Mouse (Mus musculus): ENCODE results near the gene Ndufb7. TPM values are rescaled to one million over a fixed set of nuclear protein-coding genes. Genes with fewer than 3 reads are reported as not detected.
"Not testable (repeated sequence)": the region's sequence is repeated elsewhere in the genome, so short reads cannot be mapped to it uniquely, and the experiment has no call there.

Gene Ndufb7
- polyA plus RNA-seq, 1 experiment from 2014 or later, result 612 TPM

DNA sequence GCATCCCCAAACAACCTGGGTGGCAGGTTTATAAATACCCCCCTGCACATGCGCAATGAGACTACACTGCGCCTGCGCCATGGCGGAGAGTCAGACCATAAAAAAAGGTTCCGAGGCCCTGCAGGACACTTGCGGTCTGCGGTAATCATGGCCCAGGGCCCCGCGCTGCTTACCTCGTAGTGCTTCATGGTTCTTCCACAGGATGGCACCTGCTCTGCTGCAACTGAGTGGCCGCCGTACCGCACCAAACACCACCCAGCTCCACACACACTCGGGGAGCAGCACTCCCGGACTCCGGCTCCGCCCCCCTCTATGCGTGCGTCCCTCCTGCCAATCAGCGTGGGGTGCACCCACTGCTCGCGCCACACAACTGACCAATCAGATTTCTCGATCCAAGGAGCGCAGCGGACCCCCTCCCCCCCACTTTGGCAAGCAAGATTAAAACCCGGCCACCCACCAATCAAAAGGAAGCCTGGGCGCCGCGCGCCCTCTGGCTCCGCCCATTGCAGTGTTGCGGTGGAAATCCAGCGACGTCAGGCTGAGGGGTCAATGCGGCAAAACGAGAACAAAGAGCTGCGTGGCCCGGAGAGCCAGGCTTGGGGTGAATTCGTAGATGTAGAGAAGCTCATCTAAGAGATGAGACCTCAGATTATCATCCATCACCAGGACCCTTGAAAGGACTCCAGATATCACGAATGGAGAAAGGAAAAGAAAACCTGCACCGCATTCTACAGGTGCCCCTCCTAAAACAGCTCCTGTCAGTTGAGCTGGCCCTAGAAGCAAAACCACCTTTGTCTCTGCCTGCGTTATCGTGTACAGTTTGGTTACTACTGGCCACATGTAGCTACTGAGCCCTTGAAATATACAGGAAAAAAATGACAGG is 27.9 kb downstream of the Ndufb7 start:
- Histone ChIP-seq H3K4me3 (ENCODE audit: low read length) (peak overlapping the region; percentile 66), H3K36me3 (ENCODE audit: control insufficient read depth, insufficient read depth) (no peaks in the 10 kb centered on the region; the same call in 1 of the 2 replicates), H3K9ac (ENCODE audit: low read length) (peak overlapping the region; percentile 86), H3K27me3 (ENCODE audit: control insufficient read depth, insufficient read depth, low read length) (no peaks in the 10 kb centered on the region), H3K9me3 (replicated peaks; ENCODE audit: control insufficient read depth, low read length) (no peaks in the 10 kb centered on the region), H3K4me1 (ENCODE audit: control insufficient read depth, insufficient read depth, low read length) (peaks cover 27% of the 10 kb centered on the region), H3K27ac (ENCODE audit: low read length) (peak overlapping the region; percentile 90), H3K4me2 (ENCODE audit: low read depth, low read length) (peak overlapping the region; percentile 95)
- ATAC-seq (replicated peaks; ENCODE audit: extremely low read depth, insufficient read depth, low FRiP score), result peak; percentile 99
- WGBS, result under 1% methylated on average over 43 of the region's 43 CpGs

DNA sequence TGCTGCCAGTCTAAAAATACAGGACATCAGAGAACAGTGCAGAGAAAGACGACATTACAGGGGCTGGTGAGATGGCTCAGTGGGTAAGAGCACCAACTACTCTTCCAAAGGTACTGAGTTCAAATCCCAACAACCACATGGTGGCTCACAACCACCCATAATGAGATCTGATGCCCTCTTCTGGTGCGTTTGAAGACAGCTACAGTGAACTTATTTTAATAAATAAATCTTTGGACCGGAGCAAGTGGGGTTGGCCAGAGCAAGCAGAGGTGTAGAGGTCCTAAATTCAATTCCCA is 28.5 kb downstream of the Ndufb7 start:
- Histone ChIP-seq H3K4me2 (ENCODE audit: low read depth, low read length) (peak overlapping the region; percentile 84), H3K4me3 (ENCODE audit: low read length) (peak overlapping the region; percentile 66), H3K9ac (ENCODE audit: low read length) (peak overlapping the region; percentile 77), H3K27ac (ENCODE audit: low read length) (peak overlapping the region; percentile 90), H3K4me1 (ENCODE audit: control insufficient read depth, insufficient read depth, low read length) (peaks cover 22% of the 10 kb centered on the region)
- 45% methylated on average over 3 of the region's 3 CpGs for WGBS
- H3K27me3 ChIP-seq (ENCODE audit: control insufficient read depth, insufficient read depth, low read length); H3K9me3 ChIP-seq (replicated peaks; ENCODE audit: control insufficient read depth, low read length); H3K36me3 ChIP-seq (ENCODE audit: control insufficient read depth, insufficient read depth); ATAC-seq (replicated peaks; ENCODE audit: extremely low read depth, insufficient read depth, low FRiP score): not testable (repeated sequence)

- Histone ChIP-seq H3K36me3 (ENCODE audit: control insufficient read depth, insufficient read depth) (no peaks in the 10 kb centered on the region; the same call in 1 of the 2 replicates), H3K4me3 (ENCODE audit: low read length) (no peak overlapping the region)
- 29% methylated on average over 3 of the region's 3 CpGs for WGBS
Measured at GRCm38 (mm10) chr8:83596369-83596768, 29.9 kb downstream of the Ndufb7 start.

GRCm38 (mm10) chr8:83598146-83598545 is 31.7 kb downstream of the Ndufb7 start:
- Histone ChIP-seq H3K27ac (ENCODE audit: low read length) (no peak overlapping the region), H3K36me3 (ENCODE audit: control insufficient read depth, insufficient read depth) (no peaks in the 10 kb centered on the region), H3K9me3 (replicated peaks; ENCODE audit: control insufficient read depth, low read length) (no peaks in the 10 kb centered on the region), H3K4me1 (ENCODE audit: control insufficient read depth, insufficient read depth, low read length) (peaks cover 17% of the 10 kb centered on the region), H3K9ac (ENCODE audit: low read length) (no peak overlapping the region), H3K4me2 (ENCODE audit: low read depth, low read length) (no peak overlapping the region), H3K4me3 (ENCODE audit: low read length) (no peak overlapping the region), H3K27me3 (ENCODE audit: control insufficient read depth, insufficient read depth, low read length) (no peaks in the 10 kb centered on the region)
- 16% methylated on average over 1 of the region's 1 CpGs for WGBS
- no peak for ATAC-seq (replicated peaks; ENCODE audit: extremely low read depth, insufficient read depth, low FRiP score)

More at GRCm38 (mm10) chr8:83596369-83596768, 29.9 kb downstream of the Ndufb7 start:
- no peak for ATAC-seq (replicated peaks; ENCODE audit: extremely low read depth, insufficient read depth, low FRiP score)
- Histone ChIP-seq H3K9ac (ENCODE audit: low read length) (no peak overlapping the region), H3K27me3 (ENCODE audit: control insufficient read depth, insufficient read depth, low read length) (no peaks in the 10 kb centered on the region), H3K4me1 (ENCODE audit: control insufficient read depth, insufficient read depth, low read length) (peaks cover 22% of the 10 kb centered on the region), H3K9me3 (replicated peaks; ENCODE audit: control insufficient read depth, low read length) (no peaks in the 10 kb centered on the region), H3K4me2 (ENCODE audit: low read depth, low read length) (no peak overlapping the region), H3K27ac (ENCODE audit: low read length) (no peak overlapping the region)

GRCm38 (mm10) chr8:83599814-83600213 is 33.3 kb downstream of the Ndufb7 start:
- Histone ChIP-seq H3K27me3 (ENCODE audit: control insufficient read depth, insufficient read depth, low read length) (no peaks in the 10 kb centered on the region), H3K36me3 (ENCODE audit: control insufficient read depth, insufficient read depth) (no peaks in the 10 kb centered on the region), H3K4me1 (ENCODE audit: control insufficient read depth, insufficient read depth, low read length) (peaks cover 13% of the 10 kb centered on the region; the same call in 1 of the 2 replicates), H3K4me3 (ENCODE audit: low read length) (no peak overlapping the region), H3K9ac (ENCODE audit: low read length) (no peak overlapping the region), H3K27ac (ENCODE audit: low read length) (no peak overlapping the region), H3K4me2 (ENCODE audit: low read depth, low read length) (no peak overlapping the region), H3K9me3 (replicated peaks; ENCODE audit: control insufficient read depth, low read length) (no peaks in the 10 kb centered on the region)
- no peak for ATAC-seq (replicated peaks; ENCODE audit: extremely low read depth, insufficient read depth, low FRiP score)

DNA sequence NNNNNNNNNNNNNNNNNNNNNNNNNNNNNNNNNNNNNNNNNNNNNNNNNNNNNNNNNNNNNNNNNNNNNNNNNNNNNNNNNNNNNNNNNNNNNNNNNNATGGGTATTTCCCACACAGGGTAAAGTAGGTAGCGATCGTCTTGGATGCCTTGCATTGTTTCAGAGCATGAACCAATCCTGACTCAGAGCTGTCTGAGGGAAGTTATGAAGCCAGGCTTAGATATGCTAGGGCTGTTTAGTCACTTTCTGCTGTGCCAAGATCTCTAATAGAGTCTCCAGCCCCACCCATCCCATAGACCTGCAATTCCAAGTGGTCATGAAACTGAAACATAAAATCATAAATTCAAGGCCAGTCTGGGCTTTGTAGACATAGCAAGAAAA is 36.2 kb downstream of the Ndufb7 start:
- Histone ChIP-seq H3K4me2 (ENCODE audit: low read depth, low read length) (no peak overlapping the region), H3K27me3 (ENCODE audit: control insufficient read depth, insufficient read depth, low read length) (no peaks in the 10 kb centered on the region), H3K4me1 (ENCODE audit: control insufficient read depth, insufficient read depth, low read length) (peaks cover 17% of the 10 kb centered on the region; the same call in 1 of the 2 replicates), H3K27ac (ENCODE audit: low read length) (0 out of 2 replicates have a peak overlapping the region, but pooled peaks have one; percentile 16), H3K36me3 (ENCODE audit: control insufficient read depth, insufficient read depth) (no peaks in the 10 kb centered on the region), H3K9me3 (replicated peaks; ENCODE audit: control insufficient read depth, low read length) (no peaks in the 10 kb centered on the region), H3K4me3 (ENCODE audit: low read length) (no peak overlapping the region), H3K9ac (ENCODE audit: low read length) (no peak overlapping the region)
- WGBS, result 33% methylated on average over 2 of the region's 2 CpGs
- no peak for ATAC-seq (replicated peaks; ENCODE audit: extremely low read depth, insufficient read depth, low FRiP score)

DNA sequence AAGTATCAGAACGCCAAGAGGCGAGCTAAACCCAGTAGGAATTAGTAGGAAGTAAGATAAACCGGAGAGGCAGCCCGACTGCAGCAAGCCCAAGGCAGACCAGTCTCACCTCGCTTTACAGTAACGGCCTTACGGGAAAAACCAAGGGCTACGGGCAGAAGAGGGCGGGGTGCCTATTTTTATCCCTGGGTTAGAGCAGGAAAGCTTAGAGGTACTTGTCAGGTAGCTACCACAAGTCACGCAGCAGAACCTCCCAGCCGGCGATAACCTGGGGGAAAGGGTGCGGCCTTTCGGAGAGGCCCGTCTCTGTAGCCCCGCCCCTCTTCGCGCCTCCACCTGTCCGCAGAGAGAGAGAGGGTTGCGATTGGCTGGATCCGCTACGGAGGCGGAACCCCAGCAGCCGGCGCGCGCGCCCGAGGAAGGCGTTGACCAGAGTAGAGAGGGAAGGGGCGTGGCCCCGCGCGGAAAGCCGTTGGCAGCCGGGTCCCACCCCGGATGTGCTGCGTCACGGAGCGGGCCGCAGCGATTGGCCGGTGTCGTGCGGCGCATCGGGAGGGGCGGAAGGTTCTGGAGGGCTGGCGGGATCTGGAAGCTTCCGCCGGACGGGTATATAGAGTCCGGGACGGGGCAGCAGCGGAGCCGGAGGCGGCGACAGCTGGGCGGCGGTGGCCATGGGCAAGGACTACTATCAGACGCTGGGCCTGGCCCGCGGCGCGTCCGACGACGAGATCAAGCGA is 41.4 kb downstream of the Ndufb7 start, which contains the start of the genes Tecr and Dnajb1:
Tecr (minus strand) TSS at position 311 of the 737 bp plus-strand sequence.
Dnajb1 (plus strand) TSS at position 533 of the 737 bp plus-strand sequence.
- WGBS, result under 1% methylated on average over 69 of the region's 69 CpGs
- no peaks in the 10 kb centered on the region for H3K27me3 ChIP-seq (ENCODE audit: control insufficient read depth, insufficient read depth, low read length)
- peak within 1 kb of the TSS; percentile 99 for H3K27ac ChIP-seq (ENCODE audit: low read length)
- H3K4me2 ChIP-seq (ENCODE audit: low read depth, low read length), result peak within 1 kb of the TSS; percentile 95
- H3K36me3 ChIP-seq (ENCODE audit: control insufficient read depth, insufficient read depth), result peaks cover 26% of the 10 kb centered on the region
- H3K9me3 ChIP-seq (replicated peaks; ENCODE audit: control insufficient read depth, low read length), result no peaks in the 10 kb centered on the region
- peaks cover 20% of the 10 kb centered on the region for H3K4me1 ChIP-seq (ENCODE audit: control insufficient read depth, insufficient read depth, low read length)
- H3K9ac ChIP-seq (ENCODE audit: low read length), result peak within 1 kb of the TSS; percentile 97
- H3K4me3 ChIP-seq (ENCODE audit: low read length), result peak within 1 kb of the TSS; percentile 92
- peak; percentile 95 for ATAC-seq (replicated peaks; ENCODE audit: extremely low read depth, insufficient read depth, low FRiP score)

- H3K9me3 ChIP-seq (replicated peaks; ENCODE audit: control insufficient read depth, low read length), result no peaks in the 10 kb centered on the region
- no peaks in the 10 kb centered on the region for H3K27me3 ChIP-seq (ENCODE audit: control insufficient read depth, insufficient read depth, low read length)
- peak overlapping the region; percentile 95 for H3K4me2 ChIP-seq (ENCODE audit: low read depth, low read length)
- H3K27ac ChIP-seq (ENCODE audit: low read length), result peak overlapping the region; percentile 99
- peaks cover 29% of the 10 kb centered on the region for H3K36me3 ChIP-seq (ENCODE audit: control insufficient read depth, insufficient read depth)
- H3K4me1 ChIP-seq (ENCODE audit: control insufficient read depth, insufficient read depth, low read length), result peaks cover 20% of the 10 kb centered on the region
- peak; percentile 78 for ATAC-seq (replicated peaks; ENCODE audit: extremely low read depth, insufficient read depth, low FRiP score)
- peak overlapping the region; percentile 92 for H3K4me3 ChIP-seq (ENCODE audit: low read length)
- 0% methylated on average over 51 of the region's 51 CpGs for WGBS
- peak overlapping the region; percentile 97 for H3K9ac ChIP-seq (ENCODE audit: low read length)
Measured at GRCm38 (mm10) chr8:83608398-83608829, 41.9 kb downstream of the Ndufb7 start.

- ATAC-seq (replicated peaks; ENCODE audit: extremely low read depth, insufficient read depth, low FRiP score), result no peak
- Histone ChIP-seq H3K4me1 (ENCODE audit: control insufficient read depth, insufficient read depth, low read length) (peaks cover 20% of the 10 kb centered on the region), H3K4me3 (ENCODE audit: low read length) (peak overlapping the region; percentile 92), H3K4me2 (ENCODE audit: low read depth, low read length) (peak overlapping the region; percentile 95), H3K27me3 (ENCODE audit: control insufficient read depth, insufficient read depth, low read length) (no peaks in the 10 kb centered on the region), H3K27ac (ENCODE audit: low read length) (peak overlapping the region; percentile 99), H3K9ac (ENCODE audit: low read length) (peak overlapping the region; percentile 97), H3K36me3 (ENCODE audit: control insufficient read depth, insufficient read depth) (peaks cover 29% of the 10 kb centered on the region), H3K9me3 (replicated peaks; ENCODE audit: control insufficient read depth, low read length) (no peaks in the 10 kb centered on the region)
- 18% methylated on average over 9 of the region's 9 CpGs for WGBS
Measured at GRCm38 (mm10) chr8:83609086-83609485, 42.6 kb downstream of the Ndufb7 start.
